Mouse (Mus musculus) ES-E14 (cell line): ENCODE data around the gene Olfr156.
"Not testable (repeated sequence)": the region's sequence is repeated elsewhere in the genome, so short reads cannot be mapped to it uniquely, and the experiment has no call there.

Source experiments
- CHD2 ChIP-seq: IDR thresholded peaks from 2 replicates; pipeline ENCODE4 v1.6.1; 2014; ENCODE audit warnings: mild to moderate bottlenecking, low read depth, low read length, inconsistent platforms
- HCFC1 ChIP-seq: IDR thresholded peaks from 2 replicates; pipeline ENCODE4 v1.6.1; 2012; ENCODE audit warnings: low read length, inconsistent platforms, borderline replicate concordance; ENCODE audit not compliant: insufficient read depth
- MAFK ChIP-seq: IDR thresholded peaks from 2 replicates; pipeline ENCODE4 v1.6.1; 2014; ENCODE audit warnings: mild to moderate bottlenecking, low read depth, low read length, inconsistent platforms; ENCODE audit not compliant: insufficient read depth
- ZNF384 ChIP-seq: IDR thresholded peaks from 2 replicates; pipeline ENCODE4 v1.6.1; 2012; ENCODE audit warnings: low read depth, low read length, inconsistent platforms

GRCm38 (mm10) chr4:43795844-43796243 is 27.9 kb downstream of the Olfr156 start:
- TF ChIP-seq HCFC1, ZNF384, MAFK, CHD2: not testable (repeated sequence)
